Mouse (Mus musculus) lung, postnatal 0 days (tissue): ENCODE measurements around the gene Madd.

ENCODE experiments used
- CTCF ChIP-seq: IDR thresholded peaks from 2 replicates; pipeline ENCODE4 v1.5.1; 2016; ENCODE audit warnings: antibody characterized with exemption, mild to moderate bottlenecking
- EP300 ChIP-seq: IDR thresholded peaks from 2 replicates; pipeline ENCODE4 v1.6.1; 2016; ENCODE audit warnings: antibody characterized with exemption, mild to moderate bottlenecking, control low read depth

DNA sequence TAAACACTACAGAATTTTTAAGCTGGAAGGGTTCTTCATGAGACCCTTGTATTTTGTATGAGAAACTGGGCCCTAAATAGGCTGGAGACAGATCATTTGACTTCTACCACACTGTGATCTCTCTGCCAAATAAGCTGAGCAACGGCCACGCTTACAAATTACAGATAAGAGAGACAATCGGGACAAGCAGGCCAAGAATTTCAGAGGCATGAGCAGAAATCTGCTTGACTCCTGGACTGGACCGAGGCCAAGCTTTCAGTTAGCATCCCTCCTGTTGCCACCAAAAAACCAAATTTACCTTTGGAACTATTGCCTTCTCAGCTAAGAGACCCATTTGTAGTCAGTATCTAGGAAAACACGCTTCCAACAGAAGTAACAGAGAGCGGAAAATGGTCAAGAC, 23.0 kb downstream of the Madd start:
- TF ChIP-seq CTCF (no peak), EP300 (no peak)
